Mouse (Mus musculus) kidney, postnatal 14 days (tissue): ENCODE data around the gene Gm3033.
"Not testable (repeated sequence)": the region's sequence is repeated elsewhere in the genome, so short reads cannot be mapped to it uniquely, and the experiment has no call there.

Experiments used
- DNase-seq: peaks from one replicate; pipeline ENCODE4 v3.0.0; 2022; ENCODE audit warnings: mixed read lengths

The Gm3033 gene

DNA sequence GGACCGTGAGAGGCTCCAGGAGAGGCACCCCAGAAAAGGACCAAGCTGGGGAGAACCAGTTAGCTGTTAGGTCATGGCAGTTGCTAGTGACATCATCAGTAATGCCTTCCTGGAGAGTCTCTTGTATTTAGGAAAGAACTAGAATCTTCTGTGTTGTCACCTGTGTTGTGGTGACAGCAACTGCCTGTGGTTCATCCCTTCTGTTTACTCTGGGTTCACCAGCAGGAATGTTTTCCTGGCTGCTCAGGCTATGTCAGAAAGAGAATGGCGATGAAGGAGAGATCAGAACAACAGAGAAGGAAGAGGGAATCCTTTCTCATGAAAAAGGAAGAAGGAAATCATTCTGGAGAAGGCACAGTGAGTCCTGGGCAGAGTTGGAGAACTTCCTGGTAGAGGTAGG is at the start of gene Gm3033:
Gene Gm3033 (plus strand): TSS at position 301 of the 400 bp plus-strand sequence.
- not testable (repeated sequence) for DNase-seq

DNA sequence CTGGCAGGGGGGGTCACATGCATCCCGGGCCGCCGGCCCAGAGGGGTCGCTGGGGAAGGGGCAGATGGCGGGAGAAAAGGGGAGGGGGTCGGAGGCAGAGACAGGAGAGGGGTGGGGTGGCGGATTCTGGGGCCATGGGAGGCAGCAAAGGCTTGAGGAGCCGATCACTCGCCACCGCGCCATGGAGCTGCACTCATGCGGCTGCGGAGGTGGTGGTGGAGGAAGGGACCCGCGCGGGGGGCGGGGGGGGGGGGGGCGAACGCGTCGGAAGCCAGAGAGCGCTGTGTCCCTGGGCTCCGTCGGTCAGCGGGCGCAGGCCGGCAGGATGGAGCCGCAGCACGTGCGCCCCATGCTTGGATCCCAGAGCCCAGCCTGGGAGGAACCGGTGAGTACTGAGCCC is 36.3 kb upstream of the Gm3033 start, which contains the start of gene Gm3002:
Gene Gm3002 (plus strand): TSS at position 301 of the 400 bp plus-strand sequence.
- DNase-seq: not testable (repeated sequence)

DNA sequence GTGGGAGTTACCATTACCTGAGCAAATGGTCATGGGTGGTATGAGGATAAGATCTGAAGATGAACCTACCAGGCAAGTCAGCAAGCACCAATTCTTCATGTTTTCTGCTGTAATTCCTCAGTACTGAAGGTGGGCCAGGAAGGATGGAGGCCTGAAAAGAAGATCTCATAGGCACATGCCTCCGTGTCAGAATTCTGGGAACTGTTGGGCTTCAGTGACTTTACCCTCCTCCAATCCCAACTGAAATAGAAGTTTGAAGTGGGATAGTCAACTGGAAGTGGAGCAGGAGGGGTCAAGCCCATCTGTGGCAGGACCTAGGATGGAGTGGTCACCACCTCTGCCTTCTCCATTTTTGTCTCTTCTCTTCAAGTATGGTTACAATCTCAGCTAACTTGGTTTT is 37.8 kb downstream of the Gm3033 start, which contains the start of gene Gm2916:
Gene Gm2916 (plus strand): TSS at position 301 of the 400 bp plus-strand sequence.
- not testable (repeated sequence) for DNase-seq
